Mouse (Mus musculus) limb, embryonic 13.5 days (tissue): ENCODE measurements around the gene Tjp3. TPM values are rescaled to one million over a fixed set of nuclear protein-coding genes. Genes with fewer than 3 reads are reported as not detected.

Experiments
- ATAC-seq: fragments of 200-750 bp; cut with Nextera tagmentation; 2 replicates; pipeline ENCODE4 v1.8.0; 2017; ENCODE audit warnings: low read depth, moderate number of reproducible peaks, moderate TSS enrichment; ENCODE audit not compliant: low FRiP score
- H3K27ac ChIP-seq: fragments of 300-500 bp; sonication (generic); 2 replicates; pipeline ENCODE4 v1.5.1; 2015; ENCODE audit warnings: inconsistent platforms, mild to moderate bottlenecking, moderate library complexity
- H3K27me3 ChIP-seq: fragments of 300-500 bp; sonication (generic); 2 replicates; pipeline ENCODE4 v1.6.1; 2015; ENCODE audit warnings: mild to moderate bottlenecking, inconsistent platforms
- H3K36me3 ChIP-seq: fragments of 300-500 bp; sonication (generic); 2 replicates; pipeline ENCODE4 v1.6.1; 2015; ENCODE audit warnings: inconsistent platforms, mild to moderate bottlenecking, moderate library complexity
- H3K4me1 ChIP-seq: fragments of 300-500 bp; sonication (generic); 2 replicates; pipeline ENCODE4 v1.6.1; 2015; ENCODE audit warnings: inconsistent platforms
- H3K4me2 ChIP-seq: fragments of 300-500 bp; sonication (generic); replicated peaks from 2 replicates; pipeline ENCODE4 v1.6.1; 2015; ENCODE audit warnings: inconsistent platforms, mild to moderate bottlenecking, moderate library complexity
- H3K4me3 ChIP-seq: fragments of 300-500 bp; sonication (generic); 2 replicates; pipeline ENCODE4 v1.5.1; 2015; ENCODE audit warnings: moderate library complexity, mild to moderate bottlenecking, inconsistent platforms
- H3K9ac ChIP-seq: fragments of 300-500 bp; sonication (generic); 2 replicates; pipeline ENCODE4 v1.6.1; 2015; ENCODE audit warnings: mild to moderate bottlenecking, inconsistent platforms
- H3K9me3 ChIP-seq: fragments of 300-500 bp; sonication (generic); 2 replicates; pipeline ENCODE4 v1.6.1; 2016; ENCODE audit warnings: inconsistent platforms
- WGBS: fragments of 180-500 bp; shearing (Covaris S2); methylation state at CpG from one replicate; pipeline ENCODE4 v1.1.7; 2015; 5-methylcytosine and 5-hydroxymethylcytosine counted together
- polyA plus RNA-seq: library from polyadenylated mRNA; unstranded; fragments of >200 nt; fragmentation: Nextera tagmentation; extraction: Ambion mirVana; gene quantifications from 2 replicates; pipeline ENCODE4 v1.2.1, GENCODE M21; 2015

Gene Tjp3
- polyA plus RNA-seq, 1 experiment from 2014 or later = 2.6 TPM

- peak; percentile 35; the same call in 1 of the 2 replicates for ATAC-seq
- Histone ChIP-seq H3K27ac (no peak within 1 kb of the TSS), H3K4me2 (peak within 1 kb of the TSS; percentile 56), H3K9me3 (no peaks in the 10 kb centered on the region), H3K27me3 (peaks cover 74% of the 10 kb centered on the region), H3K36me3 (0 out of 2 replicates have a peak, but pooled peaks cover 10% of the 10 kb centered on the region), H3K9ac (peak within 1 kb of the TSS; percentile 56), H3K4me1 (peaks cover 17% of the 10 kb centered on the region), H3K4me3 (peak within 1 kb of the TSS; percentile 29)
- WGBS = 12% methylated on average over 43 of the region's 44 CpGs
Observed at GRCm38 (mm10) chr10:81252424-81253419, 38.7 kb downstream of the Tjp3 start, which contains the start of gene Matk. TSS of gene Matk (plus strand) at chr10:81252935.

- no peaks in the 10 kb centered on the region for H3K9me3 ChIP-seq
- no peak overlapping the region for H3K9ac ChIP-seq
- no peak for ATAC-seq
- peaks cover 43% of the 10 kb centered on the region for H3K27me3 ChIP-seq
- 0 out of 2 replicates have a peak, but pooled peaks cover 10% of the 10 kb centered on the region for H3K36me3 ChIP-seq
- peaks cover 15% of the 10 kb centered on the region for H3K4me1 ChIP-seq
- H3K4me2 ChIP-seq = no peak overlapping the region
- H3K27ac ChIP-seq = no peak overlapping the region
- H3K4me3 ChIP-seq = no peak overlapping the region
- WGBS = 78% methylated on average over 8 of the region's 8 CpGs
Observed at GRCm38 (mm10) chr10:81249442-81249841, 41.9 kb downstream of the Tjp3 start.

GRCm38 (mm10) chr10:81247804-81248203, 43.6 kb downstream of the Tjp3 start:
- ATAC-seq = no peak
- Histone ChIP-seq H3K9ac (no peak overlapping the region), H3K27ac (no peak overlapping the region), H3K9me3 (no peaks in the 10 kb centered on the region), H3K27me3 (peaks cover 43% of the 10 kb centered on the region), H3K4me3 (no peak overlapping the region), H3K4me2 (no peak overlapping the region), H3K36me3 (0 out of 2 replicates have a peak, but pooled peaks cover 10% of the 10 kb centered on the region), H3K4me1 (peaks cover 10% of the 10 kb centered on the region)
- WGBS = 87% methylated on average over 2 of the region's 2 CpGs

- WGBS = 86% methylated on average over 6 of the region's 6 CpGs
- Histone ChIP-seq H3K27me3 (peaks cover 40% of the 10 kb centered on the region), H3K27ac (no peak overlapping the region)
Observed at GRCm38 (mm10) chr10:81245166-81245565, 46.2 kb downstream of the Tjp3 start.

GRCm38 (mm10) chr10:81244595-81244994, 46.8 kb downstream of the Tjp3 start:
- 14% methylated on average over 17 of the region's 17 CpGs for WGBS
- Histone ChIP-seq H3K4me3 (no peak overlapping the region), H3K9me3 (no peaks in the 10 kb centered on the region), H3K36me3 (peaks cover 12% of the 10 kb centered on the region), H3K4me2 (no peak overlapping the region), H3K27ac (no peak overlapping the region), H3K4me1 (peaks cover 14% of the 10 kb centered on the region; the same call in 1 of the 2 replicates), H3K9ac (no peak overlapping the region), H3K27me3 (peaks cover 46% of the 10 kb centered on the region)
- 0 out of 2 replicates have a peak, but pooled peaks have one; percentile 49 for ATAC-seq

More at GRCm38 (mm10) chr10:81245166-81245565, 46.2 kb downstream of the Tjp3 start:
- peaks cover 8% of the 10 kb centered on the region; the same call in 1 of the 2 replicates for H3K4me1 ChIP-seq
- no peak for ATAC-seq
- H3K36me3 ChIP-seq = peaks cover 11% of the 10 kb centered on the region
- no peaks in the 10 kb centered on the region for H3K9me3 ChIP-seq
- H3K4me3 ChIP-seq = no peak overlapping the region
- H3K4me2 ChIP-seq = no peak overlapping the region
- no peak overlapping the region for H3K9ac ChIP-seq

GRCm38 (mm10) chr10:81244146-81244545, 47.2 kb downstream of the Tjp3 start:
- no peak overlapping the region for H3K4me2 ChIP-seq
- peaks cover 17% of the 10 kb centered on the region; the same call in 1 of the 2 replicates for H3K4me1 ChIP-seq
- peaks cover 51% of the 10 kb centered on the region for H3K27me3 ChIP-seq
- H3K36me3 ChIP-seq = peaks cover 10% of the 10 kb centered on the region
- no peak overlapping the region for H3K9ac ChIP-seq
- 82% methylated on average over 4 of the region's 4 CpGs for WGBS
- no peak overlapping the region for H3K4me3 ChIP-seq
- ATAC-seq = no peak
- H3K27ac ChIP-seq = no peak overlapping the region
- no peaks in the 10 kb centered on the region for H3K9me3 ChIP-seq

GRCm38 (mm10) chr10:81242021-81242420, 49.4 kb downstream of the Tjp3 start:
- Histone ChIP-seq H3K27ac (no peak overlapping the region), H3K4me3 (no peak overlapping the region), H3K4me2 (no peak overlapping the region), H3K36me3 (peaks cover 5% of the 10 kb centered on the region), H3K9ac (no peak overlapping the region), H3K27me3 (peaks cover 70% of the 10 kb centered on the region), H3K9me3 (no peaks in the 10 kb centered on the region), H3K4me1 (peaks cover 24% of the 10 kb centered on the region)
- 88% methylated on average over 16 of the region's 16 CpGs for WGBS
- ATAC-seq = no peak

- peaks cover 74% of the 10 kb centered on the region for H3K27me3 ChIP-seq
- H3K36me3 ChIP-seq = peaks cover 5% of the 10 kb centered on the region
- H3K9ac ChIP-seq = no peak overlapping the region
- H3K4me1 ChIP-seq = peaks cover 24% of the 10 kb centered on the region
- H3K27ac ChIP-seq = no peak overlapping the region
- 22% methylated on average over 13 of the region's 13 CpGs for WGBS
- no peak overlapping the region for H3K4me3 ChIP-seq
- no peak for ATAC-seq
- H3K9me3 ChIP-seq = no peaks in the 10 kb centered on the region
- no peak overlapping the region for H3K4me2 ChIP-seq
Observed at GRCm38 (mm10) chr10:81240876-81241275, 50.5 kb downstream of the Tjp3 start.

GRCm38 (mm10) chr10:81238618-81239017, 52.8 kb downstream of the Tjp3 start:
- WGBS = 69% methylated on average over 2 of the region's 2 CpGs
- Histone ChIP-seq H3K27ac (no peak overlapping the region), H3K36me3 (peaks cover 5% of the 10 kb centered on the region), H3K9me3 (no peaks in the 10 kb centered on the region), H3K4me3 (no peak overlapping the region), H3K27me3 (peaks cover 65% of the 10 kb centered on the region), H3K9ac (no peak overlapping the region), H3K4me2 (no peak overlapping the region), H3K4me1 (peaks cover 20% of the 10 kb centered on the region)
- no peak for ATAC-seq

GRCm38 (mm10) chr10:81236471-81237268, 54.7 kb downstream of the Tjp3 start:
- Histone ChIP-seq H3K27ac (no peak overlapping the region), H3K27me3 (peaks cover 61% of the 10 kb centered on the region), H3K36me3 (peaks cover 5% of the 10 kb centered on the region), H3K9ac (no peak overlapping the region), H3K4me3 (no peak overlapping the region), H3K4me2 (no peak overlapping the region), H3K4me1 (peaks cover 24% of the 10 kb centered on the region), H3K9me3 (no peaks in the 10 kb centered on the region)
- WGBS = 86% methylated on average over 12 of the region's 12 CpGs
- ATAC-seq = no peak

- no peaks in the 10 kb centered on the region for H3K9me3 ChIP-seq
- H3K4me1 ChIP-seq = peaks cover 22% of the 10 kb centered on the region
- no peak overlapping the region for H3K27ac ChIP-seq
- WGBS = 78% methylated on average over 6 of the region's 6 CpGs
- ATAC-seq = no peak
- H3K9ac ChIP-seq = no peak overlapping the region
- H3K4me2 ChIP-seq = peak overlapping the region; percentile 80
- no peaks in the 10 kb centered on the region for H3K36me3 ChIP-seq
- no peak overlapping the region for H3K4me3 ChIP-seq
- peaks cover 61% of the 10 kb centered on the region for H3K27me3 ChIP-seq
Observed at GRCm38 (mm10) chr10:81234206-81234605, 57.2 kb downstream of the Tjp3 start.

GRCm38 (mm10) chr10:81233226-81233585, 58.2 kb downstream of the Tjp3 start:
- H3K4me1 ChIP-seq = peaks cover 22% of the 10 kb centered on the region
- peak overlapping the region; percentile 80 for H3K9ac ChIP-seq
- H3K27me3 ChIP-seq = peaks cover 62% of the 10 kb centered on the region
- H3K4me2 ChIP-seq = peak overlapping the region; percentile 80
- H3K4me3 ChIP-seq = peak overlapping the region; percentile 74
- H3K9me3 ChIP-seq = no peaks in the 10 kb centered on the region
- no peak; the same call in none of the 2 replicates for ATAC-seq
- no peaks in the 10 kb centered on the region for H3K36me3 ChIP-seq
- under 1% methylated on average over 23 of the region's 28 CpGs for WGBS
- H3K27ac ChIP-seq = no peak overlapping the region
